9 mouse cellular contexts compared by ENCODE assay signal in genomic region chr12:73982533-73982932, GRCm38 (mm10). TPM values are rescaled to one million over a fixed set of nuclear protein-coding genes. Genes with fewer than 3 reads are reported as not detected.
DNase-seq lines count a peak whose midpoint lies in the region; ATAC-seq and TF ChIP-seq lines count a peak whose summit lies in the region.
"Had no signal": no experiment of that assay in that cellular context is flagged by ENCODE, and none has a peak within 500 bp of the region (broad histone marks: within the 10 kb centered on the region; RNA-seq: fewer than 3 reads in every experiment).

No protein-coding gene starts in this region.

- no peak overlapping the region for H3K4me2 ChIP-seq in liver, embryonic 12.5 days
- H3K4me2 ChIP-seq in heart, embryonic 12.5 days, result no peak overlapping the region

- H3K9ac ChIP-seq in liver, adult 2 months (ENCODE audit: low read depth, low read length), result no peak overlapping the region
- no peak overlapping the region for H3K9ac ChIP-seq in liver, embryonic 12.5 days
- no peak overlapping the region for H3K9ac ChIP-seq in heart, embryonic 12.5 days

- TF ChIP-seq POLR2A in liver, adult 2 months (IDR thresholded peaks at IDR 0.05; ENCODE audit: extremely low read depth, insufficient read depth, low read length), result no peak

- no peaks in the 10 kb centered on the region for H3K4me1 ChIP-seq in liver, adult 2 months (ENCODE audit: control insufficient read depth, insufficient read depth, low read length)
- H3K4me1 ChIP-seq in liver, embryonic 12.5 days, result no peaks in the 10 kb centered on the region
- 0 out of 2 replicates have a peak, but pooled peaks cover 4% of the 10 kb centered on the region for H3K4me1 ChIP-seq in heart, embryonic 12.5 days (replicated peaks)

- no peak for ATAC-seq in liver, embryonic 12.5 days
- ATAC-seq in heart, embryonic 12.5 days (ENCODE audit: insufficient number of reproducible peaks, low FRiP score), result peak; percentile 89
- ATAC-seq in megakaryocyte progenitor cell, adult 5-6 weeks (replicated peaks; ENCODE audit: poor library complexity), result no peak

- peaks cover 50% of the 10 kb centered on the region for H3K36me3 ChIP-seq in liver, adult 2 months (ENCODE audit: control insufficient read depth, insufficient read depth, low read length)
- peaks cover 68% of the 10 kb centered on the region for H3K36me3 ChIP-seq in liver, embryonic 12.5 days
- H3K36me3 ChIP-seq in heart, embryonic 12.5 days, result peaks cover 74% of the 10 kb centered on the region

- H3K9me3 ChIP-seq in liver, embryonic 12.5 days (replicated peaks), result no peaks in the 10 kb centered on the region
- no peaks in the 10 kb centered on the region for H3K9me3 ChIP-seq in heart, embryonic 12.5 days (replicated peaks)

- 72% methylated on average over 14 of the region's 14 CpGs for WGBS in liver, adult 2 months
- 84% methylated on average over 14 of the region's 14 CpGs for WGBS in liver, embryonic 12.5 days (ENCODE audit: insufficient replicate concordance)
- 36% methylated on average over 14 of the region's 14 CpGs for WGBS in heart, embryonic 12.5 days

- no peaks in the 10 kb centered on the region for H3K79me2 ChIP-seq in liver, adult 2 months (ENCODE audit: control insufficient read depth, insufficient read depth, low read length)

- H3K27me3 ChIP-seq in liver, adult 2 months (ENCODE audit: control insufficient read depth, insufficient read depth, low read length), result no peaks in the 10 kb centered on the region
- no peaks in the 10 kb centered on the region for H3K27me3 ChIP-seq in liver, embryonic 12.5 days (replicated peaks)
- no peaks in the 10 kb centered on the region for H3K27me3 ChIP-seq in heart, embryonic 12.5 days (replicated peaks)

- peak; percentile 6 for DNase-seq in liver, adult 2 months (ENCODE audit: extremely low read depth, low read depth, low spot score)
- DNase-seq in cerebellum, adult 9-10 months, result peak; percentile 69
- peak; percentile 88 to 92 for DNase-seq in kidney, postnatal 36 days
- peak; percentile 71 to 84 for DNase-seq in lung, postnatal 4 days
- no peak for DNase-seq in yolk sac, embryonic 10.5 days (ENCODE audit: low spot score)

- TF ChIP-seq CTCF in liver, adult 2 months (IDR thresholded peaks at IDR 0.05; ENCODE audit: low read depth, low read length), result no peak

- H3K27ac ChIP-seq in liver, adult 2 months (replicated peaks; ENCODE audit: insufficient read depth, low read depth, low read length), result no peak overlapping the region
- no peak overlapping the region for H3K27ac ChIP-seq in liver, embryonic 12.5 days
- no peak overlapping the region for H3K27ac ChIP-seq in heart, embryonic 12.5 days (ENCODE audit: poor library complexity, severe bottlenecking)

- no peak overlapping the region for H3K4me3 ChIP-seq in liver, adult 2 months (ENCODE audit: insufficient read depth, low read depth, low read length)
- H3K4me3 ChIP-seq in liver, embryonic 12.5 days, result no peak overlapping the region
- no peak overlapping the region for H3K4me3 ChIP-seq in heart, embryonic 12.5 days

RNA-seq across cellular contexts. Expression of gene Syt16, which starts 14.9 kb away (rescaled TPM):
- total RNA-seq in liver, adult 2 months (2014; rRNA removed), result 0.07 TPM in 1 of 2 replicates, not detected in the other
- not detected in 2 replicates for polyA plus RNA-seq in liver, adult 2 months (2012; rRNA removed)
- polyA plus RNA-seq in liver, embryonic 12.5 days (2016; fragmentation: Nextera tagmentation; extraction: Ambion mirVana), result 0.07 and 0.17 TPM in 2 replicates
- polyA plus RNA-seq in heart, embryonic 12.5 days (2016; fragmentation: Nextera tagmentation; extraction: Ambion mirVana), result 0.33 and 0.81 TPM in 2 replicates
- not detected in 2 replicates for total RNA-seq in megakaryocyte progenitor cell, adult 5-6 weeks (2015)
- not detected in 2 replicates for total RNA-seq in megakaryocyte progenitor cell, adult 5-6 weeks (2017)
- total RNA-seq: MEL had no signal

RNA-seq across cellular contexts. Expression of gene Snapc1, which starts 18.3 kb away (rescaled TPM):
- total RNA-seq in liver, adult 2 months (2014; rRNA removed), result 3.0 and 4.4 TPM in 2 replicates
- polyA plus RNA-seq in liver, adult 2 months (2012; rRNA removed), result 5.4 and 6.0 TPM in 2 replicates
- 8.9 and 9.5 TPM in 2 replicates for polyA plus RNA-seq in liver, embryonic 12.5 days (2016; fragmentation: Nextera tagmentation; extraction: Ambion mirVana)
- polyA plus RNA-seq in heart, embryonic 12.5 days (2016; fragmentation: Nextera tagmentation; extraction: Ambion mirVana), result 18.6 and 20.3 TPM in 2 replicates
- 6.4 and 8.7 TPM in 2 replicates for total RNA-seq in megakaryocyte progenitor cell, adult 5-6 weeks (2015)
- total RNA-seq in megakaryocyte progenitor cell, adult 5-6 weeks (2017), result 13.4 and 13.5 TPM in 2 replicates

RNA-seq across cellular contexts. Expression of gene Gm49321, which starts 45.1 kb away (rescaled TPM):
- total RNA-seq in liver, adult 2 months (2014; rRNA removed), result not detected in 2 replicates
- polyA plus RNA-seq in liver, adult 2 months (2012; rRNA removed), result not detected in 2 replicates
- 4.6 and 6.9 TPM in 2 replicates for polyA plus RNA-seq in liver, embryonic 12.5 days (2016; fragmentation: Nextera tagmentation; extraction: Ambion mirVana)
- 7.8 and 10.7 TPM in 2 replicates for polyA plus RNA-seq in heart, embryonic 12.5 days (2016; fragmentation: Nextera tagmentation; extraction: Ambion mirVana)
- 1.5 and 4.2 TPM in 2 replicates for total RNA-seq in megakaryocyte progenitor cell, adult 5-6 weeks (2015)
- not detected in 2 replicates for total RNA-seq in megakaryocyte progenitor cell, adult 5-6 weeks (2017)
- total RNA-seq: MEL had no signal
